Mouse (Mus musculus) lung, postnatal 0 days (tissue): ENCODE measurements around the gene Wtap. TPM values are rescaled to one million over a fixed set of nuclear protein-coding genes. Genes with fewer than 3 reads are reported as not detected.
"Not testable (repeated sequence)": the region's sequence is repeated elsewhere in the genome, so short reads cannot be mapped to it uniquely, and the experiment has no call there.

Source experiments
- ATAC-seq: fragments of 200-750 bp; cut with Nextera tagmentation; 2 replicates; pipeline ENCODE4 v1.8.0; 2017; ENCODE audit warnings: moderate library complexity
- DNase-seq: peaks from one replicate; pipeline ENCODE4 v3.0.0-alpha.2; 2016; ENCODE audit warnings: low spot score
- H3K27ac ChIP-seq: fragments of 300-500 bp; sonication (generic); 2 replicates; pipeline ENCODE4 v1.5.1; 2014; ENCODE audit warnings: antibody characterized with exemption, mild to moderate bottlenecking, low read length, mixed read lengths
- H3K27me3 ChIP-seq: fragments of 300-500 bp; sonication (generic); replicated peaks from 2 replicates; pipeline ENCODE4 v1.6.1; 2014; ENCODE audit warnings: low read length, mixed read lengths; ENCODE audit not compliant: insufficient read depth
- H3K36me3 ChIP-seq: fragments of 300-500 bp; sonication (generic); 2 replicates; pipeline ENCODE4 v1.6.1; 2014; ENCODE audit warnings: low read length, mixed read lengths; ENCODE audit not compliant: insufficient read depth
- H3K4me1 ChIP-seq: fragments of 300-500 bp; sonication (generic); 2 replicates; pipeline ENCODE4 v1.6.1; 2014; ENCODE audit warnings: antibody characterized with exemption, low read depth, low read length, mixed read lengths; ENCODE audit not compliant: insufficient read depth
- H3K4me2 ChIP-seq: fragments of 300-500 bp; sonication (generic); replicated peaks from 2 replicates; pipeline ENCODE4 v1.6.1; 2014; ENCODE audit warnings: low read depth, mild to moderate bottlenecking, low read length, moderate library complexity, mixed read lengths
- H3K4me3 ChIP-seq: fragments of 300-500 bp; sonication (generic); 2 replicates; pipeline ENCODE4 v1.5.1; 2014; ENCODE audit warnings: low read depth, low read length
- H3K9ac ChIP-seq: fragments of 300-500 bp; sonication (generic); replicated peaks from 2 replicates; pipeline ENCODE4 v1.6.1; 2014; ENCODE audit warnings: low read depth, mild to moderate bottlenecking
- H3K9me3 ChIP-seq: fragments of 300-500 bp; sonication (generic); 2 replicates; pipeline ENCODE4 v1.6.1; 2016; ENCODE audit warnings: low read length, mixed read lengths
- CTCF ChIP-seq: IDR thresholded peaks from 2 replicates; pipeline ENCODE4 v1.5.1; 2016; ENCODE audit warnings: antibody characterized with exemption, mild to moderate bottlenecking
- EP300 ChIP-seq: IDR thresholded peaks from 2 replicates; pipeline ENCODE4 v1.6.1; 2016; ENCODE audit warnings: antibody characterized with exemption, mild to moderate bottlenecking, control low read depth
- whole genome bisulfite sequencing: fragments of 180-500 bp; shearing (Covaris S2); extraction: QIAGEN DNeasy Blood & Tissue Kit; methylation state at CpG from one replicate; pipeline ENCODE4 v1.1.7; 2014; 5-methylcytosine and 5-hydroxymethylcytosine counted together
- polyA plus RNA-seq: library from polyadenylated mRNA; unstranded; fragments of >200 nt; fragmentation: Nextera tagmentation; extraction: Ambion mirVana; gene quantifications from 2 replicates; pipeline ENCODE4 v1.2.1, GENCODE M21; 2015

Wtap gene
- 127 and 131 TPM in 2 replicates for polyA plus RNA-seq

GRCm38 (mm10) chr17:12994069-12994468 is at the start of gene Wtap:
Gene Wtap, minus strand, starts transcription at chr17:12994169.
- H3K4me2 ChIP-seq: peak within 1 kb of the TSS; percentile 81
- H3K9me3 ChIP-seq: no peaks in the 10 kb centered on the region
- peak within 1 kb of the TSS; percentile 100 for H3K9ac ChIP-seq
- no peaks in the 10 kb centered on the region for H3K36me3 ChIP-seq
- no peaks in the 10 kb centered on the region for H3K27me3 ChIP-seq
- TF ChIP-seq EP300: no peak
- no peak for TF ChIP-seq CTCF
- H3K4me3 ChIP-seq: peak within 1 kb of the TSS; percentile 100
- no peaks in the 10 kb centered on the region; the same call in 1 of the 2 replicates for H3K4me1 ChIP-seq
- DNase-seq (no peak), ATAC-seq (no peak)
- WGBS: 75% methylated on average over 1 of the region's 1 CpGs
- peak within 1 kb of the TSS; percentile 100 for H3K27ac ChIP-seq

DNA sequence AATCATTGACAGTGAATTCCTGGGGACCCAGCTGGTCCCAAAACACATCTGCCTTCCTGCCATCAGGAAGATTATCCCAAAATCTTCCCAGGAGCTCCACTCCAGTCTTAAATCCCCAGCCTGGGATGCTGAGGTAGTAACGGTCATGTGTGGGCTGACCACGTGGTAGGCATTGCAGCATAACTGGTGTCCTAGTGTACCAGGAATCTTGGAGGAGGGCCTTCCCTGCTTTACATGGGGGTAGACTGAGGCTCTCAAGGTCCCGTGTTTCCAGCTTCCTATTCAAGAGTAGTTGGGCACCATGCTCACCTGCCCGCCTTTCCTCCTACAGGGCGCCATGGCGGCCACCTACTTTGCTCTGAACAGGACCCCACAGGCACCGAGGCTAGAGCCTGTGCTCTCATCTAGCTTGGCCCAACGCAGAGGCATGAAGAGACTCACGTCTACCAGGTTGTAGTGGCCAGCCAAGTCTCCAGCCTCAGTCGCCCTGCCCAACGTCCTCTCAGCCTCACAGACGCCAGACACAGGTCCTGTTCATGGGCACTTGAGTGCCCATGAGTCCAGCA is 42.7 kb upstream of the Wtap start:
- H3K36me3 ChIP-seq, H3K4me3 ChIP-seq, DNase-seq, H3K4me1 ChIP-seq, ATAC-seq, H3K9ac ChIP-seq, H3K9me3 ChIP-seq, H3K4me2 ChIP-seq, H3K27ac ChIP-seq, H3K27me3 ChIP-seq: not testable (repeated sequence)
- 91% methylated on average over 3 of the region's 12 CpGs for WGBS

GRCm38 (mm10) chr17:13013316-13013715 is 19.3 kb upstream of the Wtap start:
- Histone ChIP-seq H3K9me3 (no peaks in the 10 kb centered on the region), H3K4me1 (peaks cover 6% of the 10 kb centered on the region; the same call in 1 of the 2 replicates), H3K4me2 (no peak overlapping the region), H3K9ac (no peak overlapping the region), H3K4me3 (no peak overlapping the region), H3K27me3 (no peaks in the 10 kb centered on the region), H3K36me3 (peaks cover 13% of the 10 kb centered on the region; the same call in 1 of the 2 replicates), H3K27ac (no peak overlapping the region)
- no peak for DNase-seq
- WGBS: 91% methylated on average over 3 of the region's 3 CpGs
- ATAC-seq: no peak
- TF ChIP-seq EP300: no peak
- TF ChIP-seq CTCF: no peak

GRCm38 (mm10) chr17:13009887-13010286 is 15.9 kb upstream of the Wtap start:
- 16% methylated on average over 3 of the region's 3 CpGs for WGBS
- Histone ChIP-seq H3K4me2 (no peak overlapping the region), H3K9ac (no peak overlapping the region), H3K9me3 (no peaks in the 10 kb centered on the region), H3K27ac (no peak overlapping the region), H3K4me1 (peaks cover 9% of the 10 kb centered on the region; the same call in 1 of the 2 replicates), H3K27me3 (no peaks in the 10 kb centered on the region), H3K36me3 (peaks cover 7% of the 10 kb centered on the region; the same call in 1 of the 2 replicates), H3K4me3 (no peak overlapping the region)
- TF ChIP-seq CTCF (peak; percentile 70), EP300 (peak; percentile 68; the same call in 1 of the 2 replicates)
- DNase-seq (peak; percentile 96), ATAC-seq (no peak)

DNA sequence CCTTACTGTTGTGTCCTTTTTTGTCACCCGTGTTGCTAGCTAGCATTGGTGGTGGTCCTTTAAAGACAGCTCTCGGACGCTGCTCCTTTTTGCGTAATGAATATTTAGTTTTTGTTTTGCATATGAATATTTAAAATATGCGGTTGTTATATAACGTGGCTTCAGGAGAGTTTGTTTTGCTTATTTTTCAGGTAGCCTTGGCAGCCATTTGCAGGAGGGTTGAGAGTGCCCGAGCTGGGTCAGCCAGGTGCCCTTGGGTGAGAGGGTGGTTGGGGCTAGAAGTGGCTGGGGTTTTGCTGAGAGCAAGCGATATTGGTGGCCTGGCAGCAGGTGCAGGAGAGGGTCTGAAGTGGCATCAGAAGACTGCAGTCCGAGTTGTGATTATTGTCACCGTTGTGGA is 14.6 kb upstream of the Wtap start:
- TF ChIP-seq CTCF (no peak), EP300 (peak; percentile 19; the same call in 1 of the 2 replicates)
- Histone ChIP-seq H3K9me3 (no peaks in the 10 kb centered on the region), H3K4me2 (peak overlapping the region; percentile 85), H3K36me3 (peaks cover 6% of the 10 kb centered on the region; the same call in 1 of the 2 replicates), H3K27ac (peak overlapping the region; percentile 95), H3K27me3 (no peaks in the 10 kb centered on the region), H3K4me3 (peak overlapping the region; percentile 89), H3K4me1 (peaks cover 9% of the 10 kb centered on the region; the same call in 1 of the 2 replicates), H3K9ac (peak overlapping the region; percentile 74)
- DNase-seq (peak; percentile 49), ATAC-seq (no peak)
- 5% methylated on average over 10 of the region's 10 CpGs for WGBS

DNA sequence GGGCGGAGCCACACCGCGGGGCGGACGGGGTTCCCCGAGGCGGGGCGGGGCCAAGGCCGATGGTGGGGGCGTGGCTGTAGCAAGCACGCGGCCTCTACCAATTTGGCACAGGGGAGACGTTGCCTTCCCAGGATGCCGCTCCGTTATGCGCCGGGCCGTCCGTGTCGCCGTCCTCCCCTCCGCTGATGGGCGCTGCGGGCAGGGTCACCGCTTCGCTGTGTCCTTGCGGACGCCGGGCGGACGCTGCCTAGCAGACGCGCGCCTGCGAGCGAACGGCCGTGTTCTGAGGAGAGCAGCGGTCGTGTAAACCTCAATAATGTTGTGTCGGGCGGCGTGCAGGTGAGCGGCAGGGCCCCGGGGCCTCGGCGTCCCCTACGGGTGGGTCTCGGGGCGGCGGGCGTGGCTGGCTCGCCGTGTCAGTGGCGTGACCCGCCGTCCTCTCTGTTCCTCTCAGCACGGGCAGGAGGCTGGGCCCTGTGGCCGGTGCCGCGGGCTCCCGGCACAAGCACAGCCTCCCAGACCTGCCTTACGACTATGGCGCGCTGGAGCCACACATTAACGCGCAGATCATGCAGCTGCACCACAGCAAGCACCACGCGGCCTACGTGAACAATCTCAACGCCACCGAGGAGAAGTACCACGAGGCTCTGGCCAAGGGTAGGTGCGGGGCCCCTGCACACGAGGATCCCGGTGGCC is 13.9 kb upstream of the Wtap start:
- DNase-seq: peak; percentile 98
- H3K27ac ChIP-seq: peak overlapping the region; percentile 95
- H3K36me3 ChIP-seq: peaks cover under 1% of the 10 kb centered on the region; the same call in 1 of the 2 replicates
- H3K27me3 ChIP-seq: no peaks in the 10 kb centered on the region
- H3K9me3 ChIP-seq: no peaks in the 10 kb centered on the region
- peak overlapping the region; percentile 74 for H3K9ac ChIP-seq
- WGBS: 2% methylated on average over 66 of the region's 76 CpGs
- TF ChIP-seq CTCF (peak; percentile 56), EP300 (no peak)
- peak overlapping the region; percentile 85 for H3K4me2 ChIP-seq
- peak overlapping the region; percentile 89 for H3K4me3 ChIP-seq
- peaks cover 9% of the 10 kb centered on the region; the same call in 1 of the 2 replicates for H3K4me1 ChIP-seq
- peak; percentile 98 for ATAC-seq
